Mouse (Mus musculus) cortical plate, adult 2 months (tissue): ENCODE measurements around the gene Olfr965.
"Not testable (repeated sequence)": the region's sequence is repeated elsewhere in the genome, so short reads cannot be mapped to it uniquely, and the experiment has no call there.

ENCODE experiments used
- CTCF ChIP-seq: fragments of 200-500 bp; IDR thresholded peaks from 2 replicates; pipeline ENCODE4 v1.5.1; 2011; ENCODE audit warnings: mild to moderate bottlenecking, control low read depth, low read length; ENCODE audit not compliant: insufficient read depth; ENCODE audit errors: extremely low read depth
- POLR2A ChIP-seq: fragments of 200-500 bp; IDR thresholded peaks from 2 replicates; pipeline ENCODE4 v1.6.1; 2011; ENCODE audit warnings: mild to moderate bottlenecking, low read length, control low read depth; ENCODE audit not compliant: insufficient read depth; ENCODE audit errors: extremely low read depth

- not testable (repeated sequence) for TF ChIP-seq CTCF, POLR2A
These were observed 10.0 kb upstream of the Olfr965 start for GRCm38 (mm10) chr9:39701123-39701522.
